ENCODE assay signal across 8 mouse cellular contexts in genomic region chr13:78171320-78171719, GRCm38 (mm10). TPM values are rescaled to one million over a fixed set of nuclear protein-coding genes. Genes with fewer than 3 reads are reported as not detected.
A peak's percentile ranks its signal among the peaks of the same experiment; 100 is the strongest.
DNase-seq lines count a peak whose midpoint lies in the region; ATAC-seq lines count a peak whose summit lies in the region.

No protein-coding gene starts in this region.

- peak; percentile 18 for ATAC-seq in forebrain, embryonic 15.5 days (replicated peaks)

- H3K4me1 ChIP-seq in forebrain, embryonic 15.5 days = peaks cover 12% of the 10 kb centered on the region; the same call in 1 of the 2 replicates
- H3K4me1 ChIP-seq in midbrain, embryonic 10.5 days = peaks cover 72% of the 10 kb centered on the region

- H3K9me3 ChIP-seq in forebrain, embryonic 15.5 days = no peaks in the 10 kb centered on the region
- no peaks in the 10 kb centered on the region for H3K9me3 ChIP-seq in midbrain, embryonic 10.5 days (replicated peaks)

- peaks cover 52% of the 10 kb centered on the region for H3K27me3 ChIP-seq in forebrain, embryonic 15.5 days
- peaks cover 100% of the 10 kb centered on the region for H3K27me3 ChIP-seq in midbrain, embryonic 10.5 days (ENCODE audit: low read depth, poor library complexity, severe bottlenecking)

- H3K4me2 ChIP-seq in forebrain, embryonic 15.5 days (replicated peaks) = peak overlapping the region; percentile 36

- H3K27ac ChIP-seq in forebrain, embryonic 15.5 days (replicated peaks) = peak overlapping the region; percentile 81
- peak overlapping the region; percentile 83 for H3K27ac ChIP-seq in midbrain, embryonic 10.5 days (replicated peaks)

- H3K36me3 ChIP-seq in forebrain, embryonic 15.5 days = no peaks in the 10 kb centered on the region
- H3K36me3 ChIP-seq in midbrain, embryonic 10.5 days = no peaks in the 10 kb centered on the region

- 5% methylated on average over 15 of the region's 15 CpGs for WGBS in forebrain, embryonic 15.5 days
- whole genome bisulfite sequencing in midbrain, embryonic 10.5 days = under 1% methylated on average over 15 of the region's 15 CpGs

- peak overlapping the region; percentile 33 for H3K9ac ChIP-seq in forebrain, embryonic 15.5 days (replicated peaks)

- peak; percentile 48 to 59 for DNase-seq in layer of hippocampus, postnatal 10 days (ENCODE audit: low spot score in 2 of 2)
- no peak for DNase-seq in layer of hippocampus, postnatal 36 days
- DNase-seq in adrenal gland, postnatal 36 days = peak; percentile 59 to 62
- DNase-seq in midbrain, embryonic 10.5 days (ENCODE audit: low spot score) = peak; percentile 58
- no peak for DNase-seq in layer of hippocampus, adult 9-10 months (ENCODE audit: low spot score)
- DNase-seq in ovary, postnatal 14 days (ENCODE audit: low spot score) = no peak
- DNase-seq in left cerebral cortex, postnatal 10 days (ENCODE audit: extremely low spot score in 1 of 2, low spot score in 2 of 2) = no peak

- intact Hi-C loops in left cerebral cortex, postnatal 10 days (cut with DNase I) = no loop called here

- H3K4me3 ChIP-seq in forebrain, embryonic 15.5 days = peak overlapping the region; percentile 23
- peak overlapping the region; percentile 47 for H3K4me3 ChIP-seq in midbrain, embryonic 10.5 days

RNA-seq across cellular contexts. Expression of gene Nr2f1, which starts 28.2 kb away (rescaled TPM):
- 100 to 1,000 TPM; 108 to 121 TPM for total RNA-seq in layer of hippocampus, postnatal 10 days (2021)
- 100 to 1,000 TPM in 1 of 2 experiments, 10 to 100 TPM in 1; 87.3 to 108 TPM for total RNA-seq in layer of hippocampus, postnatal 36 days (2021)
- total RNA-seq in adrenal gland, postnatal 36 days (2021) = 10 to 100 TPM; 17.8 to 33.0 TPM
- 77.7 and 88.5 TPM in 2 replicates for polyA plus RNA-seq in forebrain, embryonic 15.5 days (2015; fragmentation: Nextera tagmentation; extraction: Ambion mirVana)
- polyA plus RNA-seq in midbrain, embryonic 10.5 days (2016; fragmentation: Nextera tagmentation; extraction: Ambion mirVana) = 53.1 and 57.4 TPM in 2 replicates
- 100 to 1,000 TPM; 146 to 153 TPM for total RNA-seq in left cerebral cortex, postnatal 10 days (2021)

Comparison
In these comparisons a context has a peak if more than half of its experiments do, and no peak if none do; other contexts are left out.
1. DNase-seq: peak in layer of hippocampus, postnatal 10 days (2 of 2), adrenal gland, postnatal 36 days (2 of 2) and midbrain, embryonic 10.5 days (single experiment); none in layer of hippocampus, postnatal 36 days (0 of 2), layer of hippocampus, adult 9-10 months (single experiment), ovary, postnatal 14 days (single experiment) and left cerebral cortex, postnatal 10 days (0 of 2).